Mouse (Mus musculus) B cell, adult (primary cell): Measurements from ENCODE around the gene Pole. TPM values are rescaled to one million over a fixed set of nuclear protein-coding genes. Genes with fewer than 3 reads are reported as not detected.

ENCODE experiments used
- total RNA-seq: library from RNA; stranded (reverse); gene quantifications from 4 replicates; pipeline ENCODE4 v1.2.4, GENCODE M21; 2023; ENCODE audit not compliant: inconsistent age

Gene Pole
- 6.8 to 12.2 TPM (median 8.9 TPM) in 4 replicates for total RNA-seq

GRCm38 (mm10) chr5:110285770-110286445 lies at the start of gene Pole, which contains the start of gene Pxmp2:
Gene Pole (plus strand): TSS chr5:110286306.
Gene Pxmp2 (minus strand): TSS chr5:110286186.

GRCm38 (mm10) chr5:110269141-110270101 lies 16.7 kb upstream of the Pole start, which contains the start of gene Pgam5:
Gene Pgam5 (minus strand): TSS chr5:110269913.

GRCm38 (mm10) chr5:110342648-110343284 lies 56.7 kb downstream of the Pole start, which contains the start of gene P2rx2:
Gene P2rx2 (minus strand): TSS chr5:110343212.

GRCm38 (mm10) chr5:110344524-110344923 lies 58.4 kb downstream of the Pole start, which contains the start of gene Lrcol1:
Gene Lrcol1 (plus strand): TSS chr5:110344730.

Other genes with a start within 250 kb of the Pole start
- 4.7 to 18.3 TPM (median 11.5 TPM) in 4 replicates for gene Gm17655, start 213.8 kb upstream of the Pole start, total RNA-seq
- gene Gm35315, start 191.9 kb upstream of the Pole start, total RNA-seq = 0.38 to 1.3 TPM (median 0.81 TPM) in 4 replicates
- 2.0 to 4.2 TPM (median 3.2 TPM) in 4 replicates for gene Plcxd1, start 186.3 kb upstream of the Pole start, total RNA-seq
- 122 to 151 TPM (median 127 TPM) in 4 replicates for gene Gtpbp6, start 178.1 kb upstream of the Pole start, total RNA-seq
- gene Zfp605, start 176.2 kb upstream of the Pole start, total RNA-seq = 7.6 to 11.5 TPM (median 8.3 TPM) in 4 replicates
- 85.7 to 101 TPM (median 90.3 TPM) in 4 replicates for gene Chfr, start 150.5 kb upstream of the Pole start, total RNA-seq
- 36.8 to 40.7 TPM (median 38.5 TPM) in 4 replicates for gene Golga3, start 109.6 kb upstream of the Pole start, total RNA-seq
- 77.8 to 93.6 TPM (median 85.4 TPM) in 4 replicates for gene Ankle2, start 55.3 kb upstream of the Pole start, total RNA-seq
- gene Pgam5, start 16.4 kb upstream of the Pole start, total RNA-seq = 32.8 to 39.9 TPM (median 37.1 TPM) in 4 replicates
- gene Pxmp2, start 120 bp upstream of the Pole start, total RNA-seq = 0.69 to 2.7 TPM (median 1.2 TPM) in 4 replicates
- 0.32 TPM in 1 of 4 replicates, not detected in the others for gene P2rx2, start 56.9 kb downstream of the Pole start, total RNA-seq
- gene Lrcol1, start 58.4 kb downstream of the Pole start, total RNA-seq = not detected in 4 replicates
- gene Fbrsl1, start 162.2 kb downstream of the Pole start, total RNA-seq = 114 to 135 TPM (median 128 TPM) in 4 replicates